Mouse (Mus musculus): ENCODE measurements around the gene Abca2.

Gene Abca2

GRCm38 (mm10) chr2:25463630-25464029 is 35.1 kb downstream of the Abca2 start:
- no peak for DNase-seq

GRCm38 (mm10) chr2:25465256-25465655 is 36.8 kb downstream of the Abca2 start:
- DNase-seq: no peak

- DNase-seq: no peak
Measured at GRCm38 (mm10) chr2:25465816-25466635, 37.5 kb downstream of the Abca2 start.

GRCm38 (mm10) chr2:25467606-25468303 is 39.3 kb downstream of the Abca2 start:
- no peak for DNase-seq

GRCm38 (mm10) chr2:25468962-25469915 is 40.7 kb downstream of the Abca2 start:
- DNase-seq: peak; percentile 29 to 52

- no peak for DNase-seq
Measured at GRCm38 (mm10) chr2:25469969-25470368, 41.5 kb downstream of the Abca2 start, which contains the start of gene Ptgds. Gene Ptgds (minus strand): TSS chr2:25470046.

GRCm38 (mm10) chr2:25472550-25472949 is 44.0 kb downstream of the Abca2 start:
- DNase-seq: no peak

GRCm38 (mm10) chr2:25477541-25477940 is 49.0 kb downstream of the Abca2 start:
- no peak for DNase-seq

GRCm38 (mm10) chr2:25477967-25478675 is 49.6 kb downstream of the Abca2 start:
- no peak for DNase-seq

- no peak for DNase-seq
Measured at GRCm38 (mm10) chr2:25479551-25480311, 51.2 kb downstream of the Abca2 start.

- DNase-seq: no peak
Measured at GRCm38 (mm10) chr2:25480541-25480940, 52.0 kb downstream of the Abca2 start.

- peak; percentile 53 to 67 for DNase-seq
Measured at GRCm38 (mm10) chr2:25482969-25483368, 54.5 kb downstream of the Abca2 start.

- DNase-seq: peak in 1 of 2 experiments; percentile 28
Measured at GRCm38 (mm10) chr2:25484901-25485647, 56.6 kb downstream of the Abca2 start.

GRCm38 (mm10) chr2:25487965-25488670 is 59.6 kb downstream of the Abca2 start:
- no peak for DNase-seq

GRCm38 (mm10) chr2:25488671-25489068 is 60.2 kb downstream of the Abca2 start:
- no peak for DNase-seq

GRCm38 (mm10) chr2:25492988-25493387 is 64.5 kb downstream of the Abca2 start:
- no peak for DNase-seq

GRCm38 (mm10) chr2:25493476-25493961 is 65.0 kb downstream of the Abca2 start, which contains the start of gene Lcn12:
Gene Lcn12 (minus strand): TSS chr2:25493911.
- no peak for DNase-seq

GRCm38 (mm10) chr2:25496462-25496861 is 68.0 kb downstream of the Abca2 start:
- peak in 1 of 2 experiments; percentile 47 for DNase-seq
